Mouse (Mus musculus) lung, adult 2 months (tissue): ENCODE measurements at regions not wholly inside any gene's neighbourhood (a gene's known extent, or its start where the extent isn't known, plus 50 kb on each side); places are given as distances from the start of the nearest gene placed in this dataset.

Experiments
- DNase-seq: peaks from one replicate; pipeline ENCODE4 v3.0.0; 2022
- H3K4me1 ChIP-seq: fragments of 200-500 bp; 2 replicates; pipeline ENCODE4 v1.6.1; 2011; ENCODE audit warnings: low read length; ENCODE audit not compliant: control insufficient read depth, insufficient read depth
- H3K4me3 ChIP-seq: fragments of 200-500 bp; replicated peaks from 2 replicates; pipeline ENCODE3; 2011; ENCODE audit warnings: low read depth, mild to moderate bottlenecking, control low read depth, low read length; ENCODE audit errors: extremely low read depth
- CTCF ChIP-seq: fragments of 200-500 bp; IDR thresholded peaks from 2 replicates; pipeline ENCODE4 v1.5.1; 2011; ENCODE audit warnings: mild to moderate bottlenecking, low read length, control low read depth; ENCODE audit not compliant: insufficient read depth
- POLR2A ChIP-seq: fragments of 200-500 bp; IDR thresholded peaks from 2 replicates; pipeline ENCODE4 v1.6.1; 2011; ENCODE audit warnings: low read depth, mild to moderate bottlenecking, control low read depth, low read length, borderline replicate concordance; ENCODE audit errors: extremely low read depth
- WGBS: fragments of 180-500 bp; shearing (Covaris S2); methylation state at CpG from one replicate; pipeline ENCODE4 v1.1.7; 2018; 5-methylcytosine and 5-hydroxymethylcytosine counted together

DNA sequence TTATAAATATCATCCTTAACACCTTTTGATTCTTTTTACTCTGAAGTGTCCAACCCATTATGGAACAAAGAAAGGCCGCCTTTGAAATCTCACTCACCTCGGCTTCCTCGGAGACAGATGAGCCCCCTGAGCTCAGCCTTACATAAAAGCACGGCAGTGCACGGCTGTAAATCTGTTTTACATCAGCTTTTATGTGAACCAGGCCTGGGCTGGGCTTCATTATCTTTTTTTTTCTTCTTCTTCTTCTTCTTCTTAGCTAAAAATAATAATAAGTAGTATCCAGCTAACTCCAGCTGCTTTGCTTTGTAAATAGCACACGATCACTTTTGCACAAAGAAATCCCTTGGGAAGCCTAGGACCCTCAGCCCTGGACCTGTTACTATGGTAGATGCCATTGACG lies 204.3 kb upstream of the Ntm start:
- TF ChIP-seq CTCF (no peak), POLR2A (no peak)
- WGBS: 73% methylated on average over 7 of the region's 7 CpGs
- Histone ChIP-seq H3K4me1 (no peaks in the 10 kb centered on the region), H3K4me3 (no peak overlapping the region)
- DNase-seq: no peak

GRCm38 (mm10) chr9:30174646-30175045 lies 211.7 kb upstream of the Ntm start:
- TF ChIP-seq CTCF (no peak), POLR2A (no peak)
- WGBS: 77% methylated on average over 6 of the region's 6 CpGs
- DNase-seq: no peak
- no peak overlapping the region for H3K4me3 ChIP-seq
- no peaks in the 10 kb centered on the region for H3K4me1 ChIP-seq

GRCm38 (mm10) chr9:30175376-30175775 lies 212.4 kb upstream of the Ntm start:
- no peak for TF ChIP-seq POLR2A
- no peak for TF ChIP-seq CTCF
- Histone ChIP-seq H3K4me1 (no peaks in the 10 kb centered on the region), H3K4me3 (no peak overlapping the region)
- whole genome bisulfite sequencing: 66% methylated on average over 3 of the region's 3 CpGs
- DNase-seq: no peak

- TF ChIP-seq POLR2A (no peak), CTCF (no peak)
- 80% methylated on average over 11 of the region's 11 CpGs for WGBS
- Histone ChIP-seq H3K4me3 (no peak overlapping the region), H3K4me1 (no peaks in the 10 kb centered on the region)
- no peak for DNase-seq
Measured at GRCm38 (mm10) chr9:30183409-30183808, 220.5 kb upstream of the Ntm start.

DNA sequence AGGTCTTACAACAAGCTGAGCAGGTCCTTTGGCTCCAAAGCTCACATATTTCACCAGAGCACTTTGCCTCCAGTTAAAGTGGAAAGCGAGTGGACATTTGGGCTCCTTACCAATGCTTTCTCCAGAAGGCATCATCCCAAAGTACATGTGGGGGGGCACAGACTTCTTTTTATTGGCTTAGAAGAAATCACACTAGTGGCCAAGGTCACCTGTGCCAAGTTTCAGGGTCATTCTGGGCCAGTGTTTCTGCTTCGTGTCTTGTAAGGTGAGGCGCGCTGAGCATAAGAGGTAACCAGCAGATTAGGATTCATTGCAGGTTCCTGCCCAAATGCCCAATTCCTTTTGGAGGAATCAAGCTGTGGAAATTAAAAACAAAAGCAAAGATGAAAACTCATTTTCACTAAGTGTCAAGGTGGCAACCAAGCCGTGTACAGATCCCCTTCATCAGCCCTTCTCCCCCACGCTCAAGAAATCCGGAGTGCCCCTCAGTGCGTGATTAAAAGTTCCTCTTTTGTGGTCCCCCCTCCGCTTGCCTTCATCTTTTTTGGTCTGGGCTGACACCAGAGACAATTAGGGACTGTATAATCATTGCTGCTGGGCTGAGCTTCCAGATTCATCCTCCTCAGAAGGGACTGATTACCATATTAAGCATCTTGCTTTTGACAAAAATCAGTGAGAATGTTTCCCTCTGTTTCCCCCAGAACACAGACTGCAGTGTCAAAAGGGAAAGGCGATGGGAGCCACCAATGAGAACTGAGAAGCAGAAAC lies 222.2 kb upstream of the Ntm start:
- Histone ChIP-seq H3K4me3 (no peak overlapping the region), H3K4me1 (no peaks in the 10 kb centered on the region)
- no peak for TF ChIP-seq POLR2A
- no peak for TF ChIP-seq CTCF
- 81% methylated on average over 10 of the region's 10 CpGs for WGBS
- DNase-seq: no peak

DNA sequence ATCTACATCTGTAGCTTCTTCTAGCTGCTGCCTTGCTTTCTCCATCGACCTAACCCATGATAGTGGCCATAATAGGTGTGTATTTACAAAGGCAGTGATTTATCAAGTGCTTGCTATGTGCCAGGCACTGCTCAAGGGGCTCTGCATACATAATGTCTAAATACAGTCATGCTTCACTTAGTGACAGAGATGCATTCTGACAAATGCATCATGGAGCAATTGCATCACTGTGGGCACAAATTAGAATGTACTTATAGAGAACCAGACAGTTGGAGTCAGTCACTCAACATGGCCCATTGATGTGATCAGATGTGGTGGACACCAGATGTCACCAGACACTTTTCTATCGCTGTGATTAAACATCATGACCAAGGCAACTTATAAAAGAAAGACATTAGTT lies 223.3 kb upstream of the Ntm start:
- DNase-seq: no peak
- Histone ChIP-seq H3K4me3 (no peak overlapping the region), H3K4me1 (no peaks in the 10 kb centered on the region)
- TF ChIP-seq POLR2A (no peak), CTCF (no peak)
- 59% methylated on average over 2 of the region's 2 CpGs for WGBS

- no peak for DNase-seq
- Histone ChIP-seq H3K4me3 (no peak overlapping the region), H3K4me1 (no peaks in the 10 kb centered on the region)
- TF ChIP-seq POLR2A: no peak
- 83% methylated on average over 5 of the region's 5 CpGs for WGBS
Measured at GRCm38 (mm10) chr9:30190078-30190477, 227.1 kb upstream of the Ntm start.

DNA sequence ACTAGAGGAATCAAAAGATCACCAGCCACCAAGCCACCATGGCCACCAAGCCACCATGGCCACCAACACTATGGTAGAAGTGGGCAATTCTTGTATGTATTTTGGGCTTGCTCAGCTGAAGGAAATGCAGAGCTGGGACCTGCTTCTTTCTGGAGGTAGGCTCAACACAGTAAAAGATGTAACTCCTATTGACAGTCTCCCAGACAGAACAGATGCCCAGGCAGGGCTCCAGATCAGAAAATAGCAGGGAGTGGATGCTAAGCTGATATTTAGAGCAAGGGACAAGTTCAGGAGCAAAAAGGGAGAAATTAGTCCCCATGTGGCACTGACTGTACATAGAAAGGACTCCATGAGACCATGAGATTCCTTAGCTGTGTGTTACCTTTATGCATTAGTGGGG lies 228.2 kb upstream of the Ntm start:
- no peak for DNase-seq

GRCm38 (mm10) chr9:30191902-30192301 lies 229.0 kb upstream of the Ntm start:
- TF ChIP-seq CTCF: no peak
- TF ChIP-seq POLR2A: no peak
- DNase-seq: no peak
- no peak overlapping the region for H3K4me3 ChIP-seq
- no peaks in the 10 kb centered on the region for H3K4me1 ChIP-seq

More for the DNA sequence above, 228.2 kb upstream of the Ntm start:
- H3K4me3 ChIP-seq: no peak overlapping the region
- TF ChIP-seq CTCF (no peak), POLR2A (no peak)
- H3K4me1 ChIP-seq: no peaks in the 10 kb centered on the region

DNA sequence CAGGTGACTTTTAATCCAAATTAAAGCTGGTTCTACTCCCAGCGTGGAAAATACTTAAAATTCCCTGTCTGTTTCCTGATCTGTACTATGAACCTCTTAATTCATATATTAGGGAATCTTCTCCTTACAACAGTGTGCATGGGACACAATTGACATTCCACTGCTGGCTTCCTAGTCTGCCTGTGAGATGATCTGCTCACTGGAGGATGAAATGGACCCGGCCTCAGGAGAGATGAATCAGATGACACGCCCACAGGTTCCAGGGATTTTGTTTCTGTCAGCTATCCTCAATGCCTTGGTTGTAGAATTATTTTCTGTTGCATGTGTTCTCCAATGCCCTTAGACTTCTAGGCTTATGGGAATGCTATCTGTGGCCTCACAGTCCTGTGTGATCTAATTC lies 231.9 kb upstream of the Ntm start:
- Histone ChIP-seq H3K4me1 (no peaks in the 10 kb centered on the region), H3K4me3 (no peak overlapping the region)
- WGBS: 88% methylated on average over 3 of the region's 3 CpGs
- TF ChIP-seq CTCF (no peak), POLR2A (no peak)
- DNase-seq: no peak
